Mouse (Mus musculus) stomach, postnatal 0 days (tissue): ENCODE results near the gene Gm28047.

Experiments
- CTCF ChIP-seq: IDR thresholded peaks from 2 replicates; pipeline ENCODE4 v1.5.1; 2016; ENCODE audit warnings: antibody characterized with exemption, low read depth, mild to moderate bottlenecking, moderate library complexity
- EP300 ChIP-seq: optimal IDR thresholded peaks from 2 replicates; pipeline ENCODE3; 2016; ENCODE audit warnings: antibody characterized with exemption

DNA sequence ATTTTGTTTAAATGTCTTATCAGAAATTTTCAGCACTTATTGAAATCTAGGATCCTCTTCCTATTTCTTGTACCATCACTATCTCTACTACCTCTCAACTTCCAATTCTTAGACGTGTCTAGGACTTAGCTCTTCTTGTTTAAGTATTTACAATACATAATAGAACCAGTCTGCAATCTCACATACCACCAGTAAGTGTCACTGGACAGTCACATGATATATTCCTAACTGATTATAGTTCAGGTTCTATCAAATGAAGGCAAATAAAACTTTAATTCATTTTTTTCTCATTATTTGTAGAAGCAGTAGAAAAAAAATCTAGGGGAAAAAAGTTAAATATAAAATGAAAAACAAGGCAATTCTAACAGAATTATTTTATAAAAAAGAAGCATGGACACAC lies 32.2 kb downstream of the Gm28047 start:
- TF ChIP-seq EP300 = no peak
- TF ChIP-seq CTCF = peak; percentile 69
